Mouse (Mus musculus) kidney, adult 9 months (tissue): ENCODE measurements around the gene Rlim.

Experiments used
- DNase-seq: peaks from one replicate; pipeline ENCODE4 v3.0.0; 2022

Gene Rlim

DNA sequence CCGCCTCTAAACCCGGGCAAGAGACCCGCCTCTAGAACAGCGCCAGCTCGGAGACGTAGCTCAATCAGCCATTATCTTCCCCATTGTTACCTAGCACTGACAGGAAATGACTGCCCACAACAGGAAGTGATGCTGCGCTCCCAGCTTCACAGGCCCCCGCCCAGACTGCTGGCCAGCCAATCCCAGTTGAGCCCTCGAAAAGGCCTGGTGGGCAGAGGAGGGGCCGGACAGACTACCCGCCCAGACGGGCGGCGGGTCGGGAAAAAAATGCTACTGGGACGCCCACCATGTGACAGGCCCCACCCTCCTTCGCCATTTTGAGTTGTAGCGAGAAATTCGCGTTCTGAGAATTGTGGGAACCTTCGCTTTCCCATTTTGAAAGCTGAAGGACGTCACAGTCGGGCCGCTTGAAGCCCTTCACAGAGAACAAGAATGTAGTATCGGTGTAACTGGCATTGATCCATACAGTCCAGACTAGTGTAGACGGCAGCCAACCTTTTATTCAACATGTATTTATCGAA lies at the start of gene Rlim:
Gene Rlim, minus strand, starts transcription at position 116 of the 521 bp plus-strand sequence.
- peak; percentile 95 for DNase-seq

DNA sequence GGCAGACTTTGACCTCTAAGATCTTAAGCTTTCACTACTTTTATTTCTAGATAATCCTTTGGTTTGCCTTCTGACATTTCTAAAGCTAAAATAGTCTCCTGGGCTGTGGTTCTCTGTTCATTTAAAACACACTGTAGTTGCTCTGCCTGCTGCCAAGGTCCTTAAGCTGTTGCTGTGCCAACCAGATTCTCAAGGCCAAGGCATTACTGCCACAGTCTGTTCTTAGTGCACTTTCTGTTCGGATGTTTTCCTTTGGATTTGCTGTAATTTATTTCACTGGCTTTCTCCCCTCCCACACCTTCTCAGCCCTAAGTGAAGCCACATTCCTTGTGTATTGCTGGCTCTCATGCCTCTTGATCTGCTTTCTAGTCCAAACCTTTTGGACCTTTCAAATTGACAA lies 36.1 kb upstream of the Rlim start:
- DNase-seq: no peak

DNA sequence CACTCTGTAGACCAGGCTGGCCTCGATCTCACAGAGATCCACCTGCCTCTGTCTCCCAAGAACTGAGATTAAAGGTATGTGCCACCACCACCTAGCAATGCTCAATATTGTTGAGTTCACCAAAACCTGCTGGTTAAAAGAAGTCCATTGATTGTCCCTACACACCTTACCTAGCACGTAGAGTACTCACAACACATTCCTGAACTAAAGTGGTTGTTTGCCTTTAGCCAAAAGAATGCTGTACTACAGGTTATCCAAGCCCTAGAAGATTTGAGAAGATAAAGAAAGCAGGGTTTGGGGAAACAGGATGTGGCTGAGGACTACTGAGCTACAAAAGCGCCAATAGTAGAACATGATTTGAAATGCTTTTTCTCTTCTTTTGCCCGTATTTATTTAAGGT lies 34.0 kb upstream of the Rlim start:
- no peak for DNase-seq

- DNase-seq: peak; percentile 20
Observed at GRCm38 (mm10) chrX:104013318-104013811, 32.3 kb upstream of the Rlim start.

DNA sequence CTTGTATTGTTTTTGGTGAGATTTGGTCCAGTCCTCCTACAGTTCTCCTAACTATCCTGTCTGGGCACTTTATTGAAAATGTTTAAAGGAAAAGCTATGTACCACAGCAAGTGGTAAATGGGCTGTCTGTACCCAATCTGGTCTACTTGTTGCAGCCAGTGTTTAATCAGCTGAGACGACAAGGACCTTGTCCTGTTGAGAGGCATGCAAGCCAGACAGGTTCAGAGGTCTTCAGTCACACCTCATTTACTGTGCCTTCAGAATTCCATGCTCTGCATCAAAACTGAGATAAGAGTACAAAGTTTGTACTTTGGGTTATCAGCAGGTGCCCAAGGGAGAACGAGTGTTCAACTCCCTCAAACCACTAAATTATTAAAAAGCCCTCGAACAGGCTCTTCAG lies 13.7 kb upstream of the Rlim start:
- DNase-seq: peak; percentile 70

- no peak for DNase-seq
Observed at GRCm38 (mm10) chrX:103993864-103994263, 12.8 kb upstream of the Rlim start.

DNA sequence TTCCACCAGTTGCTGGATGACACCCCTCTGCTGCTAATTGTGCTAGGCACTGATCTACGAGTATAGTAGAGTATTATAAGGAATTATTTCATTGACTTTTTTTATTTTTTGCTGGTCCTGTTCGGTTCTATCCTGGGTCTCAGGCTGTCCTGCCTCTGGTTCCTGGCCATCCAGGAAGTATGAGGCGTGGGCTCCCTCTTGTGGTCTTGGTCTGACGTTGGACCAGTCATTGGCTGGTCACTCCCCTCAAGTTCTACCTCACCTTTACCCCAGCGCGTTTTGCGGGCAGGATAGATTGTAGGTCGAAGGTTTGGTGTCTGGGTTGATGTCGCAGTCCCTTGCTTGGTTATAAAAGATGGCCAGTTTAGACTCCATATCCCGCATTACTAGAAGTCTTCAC lies 10.6 kb upstream of the Rlim start:
- peak; percentile 43 for DNase-seq

GRCm38 (mm10) chrX:103990392-103990791 lies 9.3 kb upstream of the Rlim start:
- DNase-seq: peak; percentile 37

- DNase-seq: peak; percentile 18
Observed at GRCm38 (mm10) chrX:103987215-103987964, 6.3 kb upstream of the Rlim start.

GRCm38 (mm10) chrX:103986159-103986558 lies 5.1 kb upstream of the Rlim start:
- DNase-seq: no peak

DNA sequence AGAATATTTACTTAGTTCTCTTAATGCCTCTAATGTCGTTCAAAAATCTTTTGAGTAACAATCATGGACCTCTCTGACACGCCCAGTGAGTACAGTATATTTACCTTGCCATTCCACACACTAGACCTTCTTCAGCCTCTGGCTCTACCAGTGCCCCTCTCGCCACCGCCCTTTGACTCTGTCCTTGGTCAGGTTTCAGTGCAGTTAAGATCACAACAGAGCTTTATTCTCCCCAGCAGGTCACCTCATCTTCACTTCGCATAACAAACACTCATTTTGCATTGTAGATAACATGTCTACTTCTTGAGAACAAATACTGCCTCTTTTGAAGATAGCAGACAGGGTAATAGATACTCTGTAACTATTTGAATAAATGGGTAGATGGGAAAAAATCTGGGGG lies 3.9 kb upstream of the Rlim start:
- no peak for DNase-seq

DNA sequence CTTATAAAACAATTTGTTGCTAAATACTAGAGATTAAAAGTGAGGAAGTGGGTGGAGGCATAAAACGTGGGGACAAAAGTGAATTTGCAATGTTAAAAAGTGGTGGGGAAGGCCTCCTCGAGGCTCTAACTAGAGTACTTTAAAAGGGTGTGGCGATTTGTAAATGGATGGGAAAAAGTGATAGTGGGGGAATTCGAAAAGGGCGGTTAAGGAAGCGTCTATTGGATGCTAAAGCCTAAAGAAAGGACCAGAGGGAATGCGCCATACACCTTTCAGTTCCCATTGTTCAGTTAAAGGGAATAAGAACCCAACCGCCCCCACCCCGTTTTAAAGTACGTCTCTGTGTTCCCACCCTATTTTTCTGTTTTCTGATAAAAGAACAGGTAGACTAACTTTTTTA lies 722 bp upstream of the Rlim start:
- no peak for DNase-seq

- peak; percentile 25 for DNase-seq
Observed at GRCm38 (mm10) chrX:103980590-103981168, 405 bp downstream of the Rlim start.

DNA sequence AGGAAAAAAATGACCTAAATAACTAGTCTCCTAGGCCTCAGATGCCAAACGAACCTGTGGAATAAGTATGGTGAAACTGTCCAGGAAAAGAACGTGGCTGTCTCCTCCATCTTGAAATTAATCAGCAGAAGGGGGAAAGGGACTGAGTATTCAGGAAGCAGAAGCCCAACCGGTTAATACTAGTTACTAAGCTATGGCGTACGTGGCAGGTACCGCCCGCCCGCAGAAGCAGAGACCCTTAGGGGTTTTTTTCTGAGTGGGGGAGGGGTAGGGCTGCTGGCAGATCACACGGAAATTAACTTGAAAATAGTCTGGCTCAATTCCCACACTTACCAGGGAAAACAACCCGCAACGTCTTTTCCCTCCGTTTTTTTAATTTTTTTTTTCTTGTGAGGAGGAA lies 1.0 kb downstream of the Rlim start:
- peak; percentile 40 for DNase-seq

DNA sequence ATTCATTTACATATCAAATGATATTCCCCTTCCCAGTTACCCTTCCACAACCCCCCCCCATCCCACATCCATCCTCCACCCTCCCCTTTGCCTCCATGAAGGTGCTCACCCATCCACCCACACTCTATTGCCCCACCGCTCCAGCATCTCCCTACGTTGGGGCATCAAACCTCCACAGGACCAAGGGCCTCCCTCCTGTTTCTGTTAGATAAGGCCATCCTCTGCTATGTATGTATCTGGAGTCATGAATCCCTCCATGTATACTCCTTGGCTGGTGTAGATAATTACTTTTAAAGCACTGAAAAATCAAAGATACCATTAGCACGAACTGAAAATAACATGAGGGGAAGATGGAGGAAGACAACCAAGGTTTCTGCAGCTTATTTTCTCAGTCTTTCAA lies 41.4 kb downstream of the Rlim start:
- DNase-seq: no peak

DNA sequence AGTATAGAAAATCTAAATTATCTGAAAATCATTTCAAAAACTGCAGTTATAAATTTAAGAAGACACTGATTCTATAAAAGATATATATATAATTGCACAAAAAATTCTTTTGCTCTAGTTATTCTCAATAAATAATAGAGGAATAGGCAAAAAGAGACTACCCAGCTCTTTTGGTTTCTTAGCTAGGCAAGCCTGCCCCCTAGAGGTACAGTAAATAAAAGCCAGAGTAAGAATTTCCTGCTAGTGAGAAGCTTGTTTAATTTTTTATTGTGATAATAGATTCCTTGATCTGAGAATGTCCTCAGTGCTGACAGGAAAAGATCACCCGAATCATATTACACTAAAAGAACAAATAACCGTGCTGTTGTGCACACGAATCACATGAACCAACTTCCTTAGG lies 43.8 kb downstream of the Rlim start:
- DNase-seq: peak; percentile 30

DNA sequence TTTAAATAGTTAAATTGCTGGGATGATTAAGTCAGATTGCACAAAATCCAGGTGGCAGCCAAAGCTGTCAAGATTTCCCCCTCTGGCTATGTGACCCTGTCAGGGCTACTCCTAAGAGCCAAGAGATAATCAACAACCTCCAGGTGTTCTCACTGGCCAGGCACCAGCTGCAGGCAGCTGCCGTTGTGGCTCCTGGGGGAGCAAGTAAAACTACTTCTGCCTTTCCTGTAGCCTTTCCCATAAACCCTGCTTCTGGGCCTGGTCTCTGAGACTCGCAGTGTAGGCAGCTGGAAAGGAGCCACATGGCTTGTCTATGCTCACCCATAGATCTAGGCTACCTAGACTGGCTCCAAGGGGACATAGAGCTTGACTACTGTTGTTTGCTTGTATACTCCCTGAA lies 58.6 kb downstream of the Rlim start:
- DNase-seq: no peak

GRCm38 (mm10) chrX:103918954-103919353 lies 62.1 kb downstream of the Rlim start:
- DNase-seq: peak; percentile 11

DNA sequence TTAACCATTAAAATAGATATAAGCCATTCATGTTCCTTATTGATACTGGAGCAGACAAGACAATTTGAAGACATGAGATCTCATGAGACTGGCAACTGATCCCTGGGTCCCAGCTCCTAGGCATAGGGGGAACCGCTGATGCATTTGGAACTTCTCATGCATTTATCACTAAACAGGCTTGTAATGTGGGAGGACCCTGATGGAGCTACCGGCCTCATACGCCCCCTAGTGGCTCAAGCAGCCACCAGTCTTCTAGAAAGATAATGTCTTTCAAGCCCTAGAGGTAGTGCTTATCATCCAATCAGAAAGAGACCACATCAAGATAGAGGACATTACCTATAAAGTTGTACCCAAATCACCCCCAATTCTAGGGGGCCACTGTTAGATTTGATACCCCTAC lies 66.3 kb downstream of the Rlim start:
- DNase-seq: peak; percentile 44
